Mouse (Mus musculus): ENCODE data around the gene Adam33. TPM values are rescaled to one million over a fixed set of nuclear protein-coding genes. Genes with fewer than 3 reads are reported as not detected.
"Not testable (repeated sequence)": the region's sequence is repeated elsewhere in the genome, so short reads cannot be mapped to it uniquely, and the experiment has no call there.

The Adam33 gene
- polyA plus RNA-seq, 1 experiment from 2014 or later, result 1.9 TPM

DNA sequence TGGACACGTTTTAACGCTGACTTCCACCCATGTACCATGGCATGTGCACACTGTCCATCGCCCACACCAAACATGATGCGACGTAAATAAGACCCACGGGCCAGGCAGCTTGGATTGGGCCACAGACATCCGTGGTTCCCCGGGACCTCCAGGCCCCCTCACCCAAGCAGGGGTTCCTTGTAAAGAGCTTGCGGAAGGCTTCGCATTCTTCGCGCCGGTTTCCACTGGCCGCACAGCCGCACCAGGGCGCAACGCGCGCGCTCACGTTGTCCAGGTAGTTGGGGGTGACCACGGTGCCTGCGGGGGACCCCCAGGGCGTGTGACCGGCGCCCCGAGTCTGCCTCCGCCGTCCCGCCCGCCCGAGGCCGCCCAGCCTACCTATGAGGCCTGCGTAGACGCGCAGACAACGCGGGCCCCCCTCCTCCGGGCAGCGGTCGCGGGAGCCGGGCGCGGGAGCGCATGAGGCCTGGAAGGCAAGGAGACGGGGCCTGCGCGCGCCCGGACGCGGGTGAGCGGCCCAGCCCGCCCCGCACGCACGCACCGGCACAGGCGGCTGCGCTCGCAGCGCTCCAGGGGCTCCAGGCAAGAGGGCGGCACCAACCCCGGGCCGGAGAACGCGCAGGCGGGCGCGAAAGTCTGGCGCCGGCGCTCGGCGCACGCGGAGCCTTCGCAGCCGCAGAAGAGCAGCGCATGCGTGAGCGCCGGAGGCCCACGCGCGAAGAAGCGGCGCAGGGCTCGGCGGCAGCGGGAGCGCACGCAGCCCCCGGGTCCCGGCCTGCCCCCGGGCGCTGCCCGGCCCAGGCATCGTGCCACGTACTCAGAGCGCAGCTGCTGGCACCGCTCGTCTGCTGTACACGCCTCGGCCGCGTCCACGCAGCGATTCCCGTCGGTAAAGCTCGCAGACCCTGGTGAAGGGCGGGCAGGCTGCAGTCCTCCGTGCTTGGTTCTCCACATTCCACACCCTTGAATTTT is 22.5 kb downstream of the Adam33 start:
- H3K4me3 ChIP-seq (ENCODE audit: low read depth, low read length), result peak overlapping the region; percentile 53
- H3K36me3 ChIP-seq (ENCODE audit: control insufficient read depth, insufficient read depth, low read length), result no peaks in the 10 kb centered on the region
- DNase-seq (ENCODE audit: low spot score) (peak; percentile 76), ATAC-seq (replicated peaks; ENCODE audit: low FRiP score, low TSS enrichment, low read depth) (peak; percentile 58)
- peak overlapping the region; percentile 57 for H3K9ac ChIP-seq (ENCODE audit: low read length)
- H3K4me1 ChIP-seq (replicated peaks; ENCODE audit: control insufficient read depth, insufficient read depth, low read length), result peaks cover 16% of the 10 kb centered on the region; the same call in 1 of the 2 replicates
- no peak overlapping the region for H3K27ac ChIP-seq (ENCODE audit: low read depth)
- WGBS, result 3% methylated on average over 78 of the region's 115 CpGs
- H3K27me3 ChIP-seq (replicated peaks; ENCODE audit: control insufficient read depth, insufficient read depth, low read length), result peaks cover 46% of the 10 kb centered on the region
- H3K4me2 ChIP-seq (ENCODE audit: low read length), result peak overlapping the region; percentile 97
- no peaks in the 10 kb centered on the region for H3K9me3 ChIP-seq (ENCODE audit: control insufficient read depth, low read length)

DNA sequence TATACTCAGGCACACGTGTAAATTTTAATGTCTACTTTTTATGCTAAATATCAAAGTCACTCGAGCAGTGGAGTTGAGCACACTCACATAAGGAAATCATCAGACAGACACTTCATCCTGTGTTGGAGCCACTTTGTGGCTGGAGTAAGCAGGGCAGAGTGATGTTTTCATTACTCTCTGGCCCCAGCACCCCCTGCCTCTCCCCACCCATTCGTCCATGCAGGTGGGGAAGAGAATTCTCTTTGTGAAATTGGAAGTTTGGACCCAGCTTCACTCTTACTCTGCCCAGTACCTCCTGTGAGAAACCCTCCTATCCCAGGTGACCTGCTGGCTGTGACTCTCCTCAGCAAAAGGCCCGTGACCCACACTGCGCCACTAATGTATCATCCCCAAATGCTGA is 24.9 kb downstream of the Adam33 start:
- Histone ChIP-seq H3K4me3 (ENCODE audit: low read depth, low read length) (no peak overlapping the region), H3K36me3 (ENCODE audit: control insufficient read depth, insufficient read depth, low read length) (no peaks in the 10 kb centered on the region), H3K27me3 (replicated peaks; ENCODE audit: control insufficient read depth, insufficient read depth, low read length) (peaks cover 46% of the 10 kb centered on the region), H3K9ac (ENCODE audit: low read length) (no peak overlapping the region), H3K27ac (ENCODE audit: low read depth) (no peak overlapping the region), H3K4me2 (ENCODE audit: low read length) (no peak overlapping the region), H3K9me3 (ENCODE audit: control insufficient read depth, low read length) (no peaks in the 10 kb centered on the region), H3K4me1 (replicated peaks; ENCODE audit: control insufficient read depth, insufficient read depth, low read length) (peaks cover 4% of the 10 kb centered on the region; the same call in 1 of the 2 replicates)
- no peak for DNase-seq (ENCODE audit: low spot score)
- ATAC-seq (replicated peaks; ENCODE audit: low FRiP score, low TSS enrichment, low read depth), result no peak
- WGBS, result 85% methylated on average over 5 of the region's 5 CpGs

GRCm38 (mm10) chr2:131038197-131038596 is 25.4 kb downstream of the Adam33 start:
- DNase-seq (ENCODE audit: low spot score), result no peak
- Histone ChIP-seq H3K4me1 (replicated peaks; ENCODE audit: control insufficient read depth, insufficient read depth, low read length) (peaks cover 4% of the 10 kb centered on the region; the same call in 1 of the 2 replicates), H3K9me3 (ENCODE audit: control insufficient read depth, low read length) (no peaks in the 10 kb centered on the region), H3K4me3 (ENCODE audit: low read depth, low read length) (no peak overlapping the region), H3K4me2 (ENCODE audit: low read length) (no peak overlapping the region), H3K36me3 (ENCODE audit: control insufficient read depth, insufficient read depth, low read length) (no peaks in the 10 kb centered on the region), H3K9ac (ENCODE audit: low read length) (no peak overlapping the region), H3K27ac (ENCODE audit: low read depth) (no peak overlapping the region), H3K27me3 (replicated peaks; ENCODE audit: control insufficient read depth, insufficient read depth, low read length) (peaks cover 45% of the 10 kb centered on the region)
- 90% methylated on average over 6 of the region's 6 CpGs for WGBS
- ATAC-seq (replicated peaks; ENCODE audit: low FRiP score, low TSS enrichment, low read depth), result no peak

DNA sequence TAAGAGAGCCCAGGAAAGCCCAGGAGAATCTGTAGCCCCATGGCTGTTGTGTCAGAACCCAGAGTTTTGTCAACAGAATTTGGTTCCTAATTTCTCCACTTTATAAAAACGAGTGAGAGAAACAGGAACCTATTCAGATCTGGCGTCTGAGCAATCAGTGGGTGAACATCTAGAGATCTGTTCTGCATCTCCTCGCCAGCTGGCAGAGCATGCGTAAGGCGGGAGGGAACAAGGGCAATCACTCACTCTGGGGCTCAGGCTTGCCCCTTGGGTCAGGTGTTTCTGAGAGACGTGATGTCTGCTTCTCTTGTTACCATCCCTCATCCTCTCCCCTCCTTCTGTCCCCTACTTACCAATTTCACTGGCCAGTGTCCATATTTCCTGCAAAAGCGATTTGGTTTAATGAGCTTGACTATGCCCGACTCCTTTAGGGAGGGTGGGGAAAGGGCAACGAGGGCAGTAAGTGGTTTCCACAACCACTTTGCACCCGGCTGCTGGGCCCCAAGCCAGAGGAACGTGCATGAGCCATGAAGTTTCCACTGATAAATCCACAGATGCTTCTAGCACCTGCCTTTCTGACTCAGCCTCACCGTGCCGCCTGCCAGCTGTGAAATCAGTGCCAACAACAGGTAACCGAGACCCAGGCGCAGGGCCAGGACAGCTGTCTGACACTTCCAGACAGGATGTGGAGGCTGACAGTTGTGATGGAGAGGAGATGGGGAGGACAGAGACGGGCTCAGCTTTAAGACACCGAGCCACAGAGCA is 26.2 kb downstream of the Adam33 start:
- Histone ChIP-seq H3K4me1 (replicated peaks; ENCODE audit: control insufficient read depth, insufficient read depth, low read length) (peaks cover 4% of the 10 kb centered on the region; the same call in 1 of the 2 replicates), H3K36me3 (ENCODE audit: control insufficient read depth, insufficient read depth, low read length) (no peaks in the 10 kb centered on the region), H3K27me3 (replicated peaks; ENCODE audit: control insufficient read depth, insufficient read depth, low read length) (peaks cover 37% of the 10 kb centered on the region), H3K4me3 (ENCODE audit: low read depth, low read length) (no peak overlapping the region), H3K9ac (ENCODE audit: low read length) (no peak overlapping the region), H3K9me3 (ENCODE audit: control insufficient read depth, low read length) (no peaks in the 10 kb centered on the region), H3K4me2 (ENCODE audit: low read length) (no peak overlapping the region), H3K27ac (ENCODE audit: low read depth) (no peak overlapping the region)
- DNase-seq (ENCODE audit: low spot score) (no peak), ATAC-seq (replicated peaks; ENCODE audit: low FRiP score, low TSS enrichment, low read depth) (no peak)
- 39% methylated on average over 17 of the region's 17 CpGs for WGBS

DNA sequence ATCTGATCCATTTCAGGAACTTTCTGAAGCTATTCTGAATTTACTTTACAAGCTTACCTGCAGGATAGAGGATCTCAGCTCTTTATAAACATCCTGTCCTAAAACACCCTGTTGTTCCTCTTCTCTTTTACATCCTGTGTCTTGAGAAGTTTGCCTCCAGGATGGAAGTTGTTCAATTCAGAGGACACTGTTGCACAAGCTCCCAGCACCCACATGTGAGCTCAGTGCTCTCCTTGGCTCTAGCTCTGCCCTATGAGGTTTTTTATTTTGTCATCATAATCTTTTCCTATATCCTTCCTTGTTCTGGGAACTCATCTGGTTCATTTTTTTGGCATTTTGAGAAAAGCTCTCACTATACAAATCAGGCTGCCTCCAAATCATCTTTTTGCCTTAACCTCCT is 26.9 kb downstream of the Adam33 start:
- no peaks in the 10 kb centered on the region for H3K36me3 ChIP-seq (ENCODE audit: control insufficient read depth, insufficient read depth, low read length)
- DNase-seq (ENCODE audit: low spot score), result no peak
- no peak overlapping the region for H3K4me2 ChIP-seq (ENCODE audit: low read length)
- H3K4me3 ChIP-seq (ENCODE audit: low read depth, low read length), result no peak overlapping the region
- H3K4me1 ChIP-seq (replicated peaks; ENCODE audit: control insufficient read depth, insufficient read depth, low read length), result peaks cover 4% of the 10 kb centered on the region; the same call in 1 of the 2 replicates
- H3K27ac ChIP-seq (ENCODE audit: low read depth), result no peak overlapping the region
- peaks cover 30% of the 10 kb centered on the region for H3K27me3 ChIP-seq (replicated peaks; ENCODE audit: control insufficient read depth, insufficient read depth, low read length)
- H3K9me3 ChIP-seq (ENCODE audit: control insufficient read depth, low read length), result no peaks in the 10 kb centered on the region
- no peak overlapping the region for H3K9ac ChIP-seq (ENCODE audit: low read length)
- no peak for ATAC-seq (replicated peaks; ENCODE audit: low FRiP score, low TSS enrichment, low read depth)

GRCm38 (mm10) chr2:131036343-131036742 is 27.3 kb downstream of the Adam33 start:
- Histone ChIP-seq H3K4me1 (replicated peaks; ENCODE audit: control insufficient read depth, insufficient read depth, low read length) (0 out of 2 replicates have a peak, but pooled peaks cover 4% of the 10 kb centered on the region), H3K9ac (ENCODE audit: low read length) (no peak overlapping the region), H3K36me3 (ENCODE audit: control insufficient read depth, insufficient read depth, low read length) (no peaks in the 10 kb centered on the region), H3K27me3 (replicated peaks; ENCODE audit: control insufficient read depth, insufficient read depth, low read length) (peaks cover 26% of the 10 kb centered on the region), H3K9me3 (ENCODE audit: control insufficient read depth, low read length) (no peaks in the 10 kb centered on the region), H3K4me3 (ENCODE audit: low read depth, low read length) (no peak overlapping the region), H3K27ac (ENCODE audit: low read depth) (no peak overlapping the region), H3K4me2 (ENCODE audit: low read length) (no peak overlapping the region)
- DNase-seq (ENCODE audit: low spot score), result no peak
- no peak for ATAC-seq (replicated peaks; ENCODE audit: low FRiP score, low TSS enrichment, low read depth)
- WGBS, result 84% methylated on average over 2 of the region's 2 CpGs

- not testable (repeated sequence) for DNase-seq (ENCODE audit: low spot score); H3K27ac ChIP-seq (ENCODE audit: low read depth); ATAC-seq (replicated peaks; ENCODE audit: low FRiP score, low TSS enrichment, low read depth); H3K36me3 ChIP-seq (ENCODE audit: control insufficient read depth, insufficient read depth, low read length); H3K4me3 ChIP-seq (ENCODE audit: low read depth, low read length); H3K27me3 ChIP-seq (replicated peaks; ENCODE audit: control insufficient read depth, insufficient read depth, low read length); H3K9me3 ChIP-seq (ENCODE audit: control insufficient read depth, low read length); H3K4me2 ChIP-seq (ENCODE audit: low read length); H3K9ac ChIP-seq (ENCODE audit: low read length)
- H3K4me1 ChIP-seq (replicated peaks; ENCODE audit: control insufficient read depth, insufficient read depth, low read length), result peaks cover 12% of the 10 kb centered on the region
- WGBS, result 56% methylated on average over 1 of the region's 1 CpGs
Measured at GRCm38 (mm10) chr2:131031406-131031805, 32.2 kb downstream of the Adam33 start.

GRCm38 (mm10) chr2:131030998-131031397 is 32.6 kb downstream of the Adam33 start:
- Histone ChIP-seq H3K27me3 (replicated peaks; ENCODE audit: control insufficient read depth, insufficient read depth, low read length) (no peaks in the 10 kb centered on the region), H3K9me3 (ENCODE audit: control insufficient read depth, low read length) (no peaks in the 10 kb centered on the region), H3K36me3 (ENCODE audit: control insufficient read depth, insufficient read depth, low read length) (peaks cover 11% of the 10 kb centered on the region; the same call in 1 of the 2 replicates), H3K27ac (ENCODE audit: low read depth) (no peak overlapping the region), H3K4me2 (ENCODE audit: low read length) (no peak overlapping the region), H3K4me1 (replicated peaks; ENCODE audit: control insufficient read depth, insufficient read depth, low read length) (peaks cover 12% of the 10 kb centered on the region), H3K4me3 (ENCODE audit: low read depth, low read length) (no peak overlapping the region), H3K9ac (ENCODE audit: low read length) (no peak overlapping the region)
- no peak for DNase-seq (ENCODE audit: low spot score)
- no peak for ATAC-seq (replicated peaks; ENCODE audit: low FRiP score, low TSS enrichment, low read depth)
- WGBS, result 82% methylated on average over 1 of the region's 1 CpGs

All from intestine, embryonic 14.5 days (tissue).